Comparison of ENCODE assay signal across 38 mouse cellular contexts in the genomic region with DNA sequence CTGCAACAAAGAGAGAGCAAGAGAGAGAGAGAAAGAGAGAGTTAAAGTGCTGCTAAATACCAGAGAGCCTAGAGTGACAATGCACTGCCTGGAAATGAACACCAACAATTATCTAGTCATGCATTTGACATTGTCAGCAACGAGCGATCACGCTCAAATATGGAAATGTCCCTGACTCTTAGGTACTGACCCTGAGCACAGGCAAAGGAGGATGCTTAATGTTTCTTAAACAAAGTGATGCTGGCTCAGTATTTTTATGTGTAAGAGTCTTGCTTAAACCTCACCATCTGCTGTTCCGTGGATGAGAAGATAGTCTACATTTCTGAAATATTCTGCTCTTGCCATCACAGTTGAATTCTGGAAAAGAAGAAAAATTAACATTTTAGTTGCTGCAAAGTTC. TPM values are rescaled to one million over a fixed set of nuclear protein-coding genes. Genes with fewer than 3 reads are reported as not detected.
DNase-seq lines count a peak whose midpoint lies in the region; ATAC-seq and TF ChIP-seq lines count a peak whose summit lies in the region.
"Had no signal": no experiment of that assay in that cellular context is flagged by ENCODE, and none has a peak within 500 bp of the region (broad histone marks: within the 10 kb centered on the region; RNA-seq: fewer than 3 reads in every experiment).

No protein-coding gene starts in this region.

- no peak overlapping the region for H3K9ac ChIP-seq in forebrain, embryonic 16.5 days (replicated peaks; ENCODE audit: low read depth, low read length)
- H3K9ac ChIP-seq: embryonic facial prominence, embryonic 13.5 days; heart, embryonic 12.5 days; hindbrain, embryonic 13.5 days; limb, embryonic 15.5 days; liver, embryonic 14.5 days; midbrain, embryonic 15.5 days had no signal

- DNase-seq in frontal cortex, postnatal 36 days (ENCODE audit: low spot score in 2 of 2): peak; percentile 35 to 45
- DNase-seq in frontal cortex, postnatal 25 days (ENCODE audit: low spot score in 2 of 2): no peak
- DNase-seq in left cerebral cortex, postnatal 25 days (ENCODE audit: low spot score in 2 of 2): peak; percentile 41 to 69
- no peak for DNase-seq in left cerebral cortex, postnatal 10 days (ENCODE audit: extremely low spot score in 1 of 2, low spot score in 2 of 2)
- DNase-seq in brain, embryonic 14.5 days (ENCODE audit: low read depth): peak; percentile 59
- DNase-seq in adrenal gland, postnatal 25 days: no peak
- DNase-seq: adrenal gland, postnatal 36 days; B cell, adult 2 months; cerebellum, adult 9-10 months; cerebellum, postnatal 36 days; heart, adult 2 months; heart, postnatal 4 days; kidney, adult 8-10 months; kidney, postnatal 4 days; lung, adult 2 months; lung, postnatal 14 days; right cerebral cortex, postnatal 4 days; thymus, adult 18-20 months; thymus, postnatal 25 days had no signal

- H3K4me1 ChIP-seq in forebrain, embryonic 16.5 days (replicated peaks; ENCODE audit: control insufficient read depth, insufficient read depth, low read length): peaks cover 9% of the 10 kb centered on the region
- H3K4me1 ChIP-seq: embryonic facial prominence, embryonic 13.5 days; heart, embryonic 12.5 days; hindbrain, embryonic 13.5 days; limb, embryonic 10.5 days; limb, embryonic 15.5 days; midbrain, embryonic 10.5 days; midbrain, embryonic 15.5 days had no signal

- TF ChIP-seq POLR2A in brain, embryonic 14.5 days (IDR thresholded peaks at IDR 0.05; ENCODE audit: borderline replicate concordance, extremely low read depth, insufficient read depth, insufficient read length, poor library complexity, severe bottlenecking): no peak

- peak; percentile 54 for ATAC-seq in forebrain, embryonic 16.5 days
- ATAC-seq: intestine, embryonic 16.5 days; midbrain, embryonic 15.5 days had no signal

- H3K4me2 ChIP-seq in forebrain, embryonic 16.5 days (ENCODE audit: low read length): no peak overlapping the region
- H3K4me2 ChIP-seq: embryonic facial prominence, embryonic 13.5 days; heart, embryonic 12.5 days; hindbrain, embryonic 13.5 days; limb, embryonic 15.5 days; midbrain, embryonic 15.5 days had no signal

- no peaks in the 10 kb centered on the region for H3K27me3 ChIP-seq in forebrain, embryonic 16.5 days (replicated peaks; ENCODE audit: control insufficient read depth, insufficient read depth, low read length)
- H3K27me3 ChIP-seq: embryonic facial prominence, embryonic 13.5 days; heart, embryonic 12.5 days; hindbrain, embryonic 13.5 days; limb, embryonic 15.5 days; midbrain, embryonic 15.5 days had no signal

- no peaks in the 10 kb centered on the region for H3K36me3 ChIP-seq in forebrain, embryonic 16.5 days (ENCODE audit: control insufficient read depth, insufficient read depth)
- H3K36me3 ChIP-seq: embryonic facial prominence, embryonic 13.5 days; heart, embryonic 12.5 days; hindbrain, embryonic 13.5 days; limb, embryonic 10.5 days; limb, embryonic 15.5 days; midbrain, embryonic 10.5 days; midbrain, embryonic 15.5 days had no signal

- no peak overlapping the region for H3K4me3 ChIP-seq in forebrain, embryonic 16.5 days (replicated peaks; ENCODE audit: low read length)
- H3K4me3 ChIP-seq: embryonic facial prominence, embryonic 13.5 days; heart, adult 2 months; heart, embryonic 12.5 days; hindbrain, embryonic 13.5 days; limb, embryonic 10.5 days; limb, embryonic 15.5 days; midbrain, embryonic 10.5 days; midbrain, embryonic 15.5 days had no signal

- 48% methylated on average over 4 of the region's 4 CpGs for whole genome bisulfite sequencing in forebrain, embryonic 16.5 days

- no peak for TF ChIP-seq CTCF in brain, embryonic 14.5 days (IDR thresholded peaks at IDR 0.05; ENCODE audit: borderline replicate concordance, extremely low read depth, insufficient read depth, insufficient read length)

- H3K27ac ChIP-seq in forebrain, embryonic 16.5 days (ENCODE audit: low read length): peak overlapping the region; percentile 60
- H3K27ac ChIP-seq: embryonic facial prominence, embryonic 13.5 days; heart, adult 2 months; hindbrain, embryonic 13.5 days; kidney, postnatal 0 days; limb, embryonic 10.5 days; liver, embryonic 14.5 days; midbrain, embryonic 10.5 days; midbrain, embryonic 15.5 days; stomach, postnatal 0 days had no signal

- intact Hi-C loops in left cerebral cortex, postnatal 25 days (cut with DNase I): no loop called here
- intact Hi-C loops in left cerebral cortex, postnatal 10 days (cut with DNase I): loop anchor here (10.0 kb wide), 1 partner anchor 122 kb away; no protein-coding TSS in a partner anchor

- H3K9me3 ChIP-seq in forebrain, embryonic 16.5 days (ENCODE audit: control insufficient read depth, low read length): no peaks in the 10 kb centered on the region
- H3K9me3 ChIP-seq: embryonic facial prominence, embryonic 13.5 days; heart, embryonic 12.5 days; hindbrain, embryonic 13.5 days; limb, embryonic 10.5 days; limb, embryonic 15.5 days; midbrain, embryonic 10.5 days; midbrain, embryonic 15.5 days had no signal

RNA-seq across cellular contexts. Expression of a gene that starts 19.1 kb away (rescaled TPM):
- total RNA-seq in left cerebral cortex, postnatal 25 days (2021): not detected
- 1 to 10 TPM in 1 of 2 experiments, under 1 TPM in 1; 0.41 to 1.5 TPM for total RNA-seq in left cerebral cortex, postnatal 10 days (2021)
- 1.0 and 2.1 TPM in 2 replicates for polyA plus RNA-seq in brain, embryonic 14.5 days (2012; rRNA removed)
- 2.7 and 2.8 TPM in 2 replicates for polyA plus RNA-seq in forebrain, embryonic 16.5 days (2015; fragmentation: Nextera tagmentation; extraction: Ambion mirVana)
- not detected in 2 replicates for total RNA-seq in adrenal gland, postnatal 25 days (2021)
- total RNA-seq: adrenal gland, adult 18-20 months; adrenal gland, postnatal 36 days; gastrocnemius, adult 8-10 months; heart, adult 2 months; heart, postnatal 4 days; layer of hippocampus, postnatal 25 days; megakaryocyte progenitor cell, adult 5-6 weeks; neutrophil, adult 5-6 weeks had no signal
- polyA plus RNA-seq: embryonic facial prominence, embryonic 13.5 days; heart, adult 2 months; heart, embryonic 12.5 days; heart, postnatal 0 days; kidney, postnatal 0 days; limb, embryonic 15.5 days; lung, adult 2 months; midbrain, embryonic 10.5 days; spleen, adult 2 months had no signal

Comparison
In these comparisons a context has a peak if more than half of its experiments do, and no peak if none do; other contexts are left out.
1. DNase-seq: peak in frontal cortex, postnatal 36 days (2 of 2), left cerebral cortex, postnatal 25 days (2 of 2) and brain, embryonic 14.5 days (single experiment); none in frontal cortex, postnatal 25 days (0 of 2), left cerebral cortex, postnatal 10 days (0 of 2) and adrenal gland, postnatal 25 days (single experiment).